Mouse (Mus musculus) cerebellum, adult 2 months (tissue): ENCODE measurements around the gene Prkar2b.

Experiments
- CTCF ChIP-seq: fragments of 200-500 bp; IDR thresholded peaks from 2 replicates; pipeline ENCODE4 v1.5.1; 2011; ENCODE audit warnings: low read depth, mild to moderate bottlenecking, control low read depth, low read length, moderate library complexity, borderline replicate concordance; ENCODE audit not compliant: insufficient read depth
- POLR2A ChIP-seq: fragments of 200-500 bp; IDR thresholded peaks from 2 replicates; pipeline ENCODE4 v1.6.1; 2011; ENCODE audit warnings: low read length, control low read depth, borderline replicate concordance; ENCODE audit not compliant: insufficient read depth

DNA sequence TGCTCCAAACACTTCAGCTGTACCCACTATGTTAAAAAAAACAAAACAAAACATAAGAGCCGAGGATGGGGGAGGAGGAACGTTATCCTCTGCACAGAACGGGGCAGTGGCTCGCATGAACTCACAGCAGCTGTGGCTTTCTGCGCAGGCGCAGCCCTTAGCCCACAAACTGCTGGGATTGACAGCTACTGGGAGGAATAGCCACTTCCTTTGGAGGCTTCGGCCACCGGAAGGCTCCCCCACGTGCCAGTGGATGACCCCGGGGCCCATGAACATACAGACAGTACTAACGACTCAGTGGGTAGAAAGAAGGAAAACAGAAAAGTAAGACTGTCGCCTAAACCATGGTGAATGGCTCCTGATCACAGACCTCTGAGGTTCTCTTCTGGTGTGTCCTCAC, 76.4 kb downstream of the Prkar2b start:
- no peak for TF ChIP-seq CTCF
- no peak for TF ChIP-seq POLR2A
